Mouse (Mus musculus) MEL (cell line): Measurements from ENCODE around the gene Bbs9. TPM values are rescaled to one million over a fixed set of nuclear protein-coding genes. Genes with fewer than 3 reads are reported as not detected.
A peak's percentile ranks its signal among the peaks of the same experiment; 100 is the strongest.

Source experiments
- DNase-seq: peaks from one replicate; pipeline ENCODE4 v3.0.0; 2011; ENCODE audit warnings: low read depth, low spot score
- H3K27ac ChIP-seq: 2 replicates; pipeline ENCODE4 v1.5.1; 2012; ENCODE audit warnings: low read depth, mild to moderate bottlenecking, control low read depth, low read length, moderate library complexity; ENCODE audit not compliant: control insufficient read depth
- H3K27me3 ChIP-seq, 2 experiments: fragments of 150-350 bp in 1 of 2; sonication (generic) in 1 of 2; 2 replicates each; pipeline ENCODE4 v1.6.1; 2012; ENCODE audit warnings: low read length in 2 of 2, mild to moderate bottlenecking in 2 of 2, improper control_type of control experiment in 1 of 2, moderate library complexity in 1 of 2; ENCODE audit not compliant: insufficient read depth in 2 of 2, control insufficient read depth in 1 of 2
- H3K36me3 ChIP-seq, 2 experiments: 2 replicates each; pipeline ENCODE4 v1.6.1; 2012 to 2014; ENCODE audit warnings: low read length in 2 of 2, improper control_type of control experiment in 1 of 2, inconsistent platforms in 1 of 2, mild to moderate bottlenecking in 1 of 2; ENCODE audit not compliant: insufficient read depth in 2 of 2, control insufficient read depth in 1 of 2
- H3K4me1 ChIP-seq, 2 experiments: fragments of 150-350 bp in 1 of 2; sonication (generic) in 1 of 2; 2 replicates each; pipeline ENCODE4 v1.6.1; 2012; ENCODE audit warnings: low read length in 2 of 2, improper control_type of control experiment in 1 of 2, mild to moderate bottlenecking in 1 of 2; ENCODE audit not compliant: insufficient read depth in 2 of 2, control insufficient read depth in 1 of 2
- H3K4me3 ChIP-seq, 2 experiments: fragments of 150-350 bp in 1 of 2; sonication (generic) in 1 of 2; 2 replicates each; pipeline ENCODE4 v1.5.1; 2012; ENCODE audit warnings: low read depth in 2 of 2, low read length in 2 of 2, mild to moderate bottlenecking in 2 of 2, moderate library complexity in 2 of 2, control low read depth in 1 of 2, improper control_type of control experiment in 1 of 2; ENCODE audit not compliant: control insufficient read depth in 1 of 2, insufficient read depth in 1 of 2
- H3K79me2 ChIP-seq: 2 replicates; pipeline ENCODE4 v1.6.1; 2012; ENCODE audit warnings: mild to moderate bottlenecking, low read length, moderate library complexity; ENCODE audit not compliant: control insufficient read depth, poor library complexity, insufficient read depth
- H3K9ac ChIP-seq: 2 replicates; pipeline ENCODE4 v1.6.1; 2012; ENCODE audit warnings: low read depth, mild to moderate bottlenecking, control low read depth, low read length, moderate library complexity; ENCODE audit not compliant: control insufficient read depth, poor library complexity, severe bottlenecking
- H3K9me3 ChIP-seq: fragments of 150-350 bp; sonication (generic); replicated peaks from 2 replicates; pipeline ENCODE4 v1.6.1; 2012; ENCODE audit warnings: mild to moderate bottlenecking, low read length, improper control_type of control experiment, moderate library complexity; ENCODE audit not compliant: insufficient read depth
- CHD1 ChIP-seq: IDR thresholded peaks from 2 replicates; pipeline ENCODE4 v1.6.1; 2012; ENCODE audit warnings: low read depth, mild to moderate bottlenecking, inconsistent platforms, low read length, improper control_type of control experiment
- CHD2 ChIP-seq: IDR thresholded peaks from 2 replicates; pipeline ENCODE4 v1.6.1; 2011; ENCODE audit warnings: low read length, improper control_type of control experiment
- E2F4 ChIP-seq: IDR thresholded peaks from 2 replicates; pipeline ENCODE4 v1.6.1; 2011; ENCODE audit warnings: low read depth, low read length, improper control_type of control experiment, borderline replicate concordance
- ELF1 ChIP-seq: IDR thresholded peaks from 2 replicates; pipeline ENCODE4 v1.6.1; 2014; ENCODE audit warnings: low read depth, mild to moderate bottlenecking, inconsistent platforms, low read length, improper control_type of control experiment, moderate library complexity
- EP300 ChIP-seq, 2 experiments: IDR thresholded peaks; 2 replicates each; pipeline ENCODE4 v1.6.1; 2011; ENCODE audit warnings: improper control_type of control experiment in 2 of 2, low read length in 2 of 2, low read depth in 1 of 2, mild to moderate bottlenecking in 1 of 2
- GATA1 ChIP-seq: IDR thresholded peaks from 2 replicates; pipeline ENCODE4 v1.6.1; 2011; ENCODE audit warnings: low read depth, low read length, improper control_type of control experiment
- KAT2A ChIP-seq: conservative IDR thresholded peaks from 2 replicates; pipeline ENCODE4 v1.6.1; 2012; ENCODE audit warnings: low read depth, low read length, improper control_type of control experiment, inconsistent platforms
- MAFK ChIP-seq: IDR thresholded peaks from 2 replicates; pipeline ENCODE4 v1.6.1; 2011; ENCODE audit warnings: low read depth, mild to moderate bottlenecking, low read length, improper control_type of control experiment, borderline replicate concordance
- MAX ChIP-seq: IDR thresholded peaks from 2 replicates; pipeline ENCODE4 v1.6.1; 2011; ENCODE audit warnings: low read length, improper control_type of control experiment
- MAZ ChIP-seq: IDR thresholded peaks from 2 replicates; pipeline ENCODE4 v1.6.1; 2012; ENCODE audit warnings: low read depth, mild to moderate bottlenecking, inconsistent platforms, low read length, improper control_type of control experiment
- MEF2A ChIP-seq: IDR thresholded peaks from 2 replicates; pipeline ENCODE4 v1.6.1; 2014; ENCODE audit warnings: low read depth, mild to moderate bottlenecking, inconsistent platforms, low read length, improper control_type of control experiment; ENCODE audit not compliant: poor library complexity, insufficient replicate concordance, severe bottlenecking; ENCODE audit errors: extremely low read depth
- MXI1 ChIP-seq: IDR thresholded peaks from 2 replicates; pipeline ENCODE4 v1.6.1; 2011; ENCODE audit warnings: mild to moderate bottlenecking, low read depth, low read length, improper control_type of control experiment
- MYB ChIP-seq: IDR thresholded peaks from 2 replicates; pipeline ENCODE4 v1.6.1; 2011; ENCODE audit warnings: mild to moderate bottlenecking, low read depth, low read length, improper control_type of control experiment
- NELFE ChIP-seq: IDR thresholded peaks from 2 replicates; pipeline ENCODE4 v1.6.1; 2011; ENCODE audit warnings: low read depth, low read length, improper control_type of control experiment
- NRF1 ChIP-seq: IDR thresholded peaks from 2 replicates; pipeline ENCODE4 v1.6.1; 2014; ENCODE audit warnings: low read depth, mild to moderate bottlenecking, inconsistent platforms, low read length, improper control_type of control experiment, moderate library complexity; ENCODE audit not compliant: poor library complexity, insufficient read depth, severe bottlenecking
- POLR2A ChIP-seq, 2 experiments: IDR thresholded peaks; 2 replicates each; pipeline ENCODE4 v1.6.1; 2011 to 2012; ENCODE audit warnings: low read length in 2 of 2, mild to moderate bottlenecking in 2 of 2, control low read depth in 1 of 2, improper control_type of control experiment in 1 of 2, low read depth in 1 of 2, moderate library complexity in 1 of 2; ENCODE audit not compliant: control insufficient read depth in 1 of 2, insufficient read depth in 1 of 2, poor library complexity in 1 of 2
- POLR2AphosphoS5 ChIP-seq: IDR thresholded peaks from 2 replicates; pipeline ENCODE4 v1.6.1; 2012; ENCODE audit warnings: low read depth, borderline replicate concordance, mild to moderate bottlenecking, inconsistent platforms, low read length, moderate library complexity, mixed read lengths
- RAD21 ChIP-seq: IDR thresholded peaks from 2 replicates; pipeline ENCODE4 v1.6.1; 2011; ENCODE audit warnings: mild to moderate bottlenecking, low read depth, low read length, improper control_type of control experiment
- RCOR1 ChIP-seq: IDR thresholded peaks from 2 replicates; pipeline ENCODE4 v1.6.1; 2012; ENCODE audit warnings: low read depth, mild to moderate bottlenecking, inconsistent platforms, low read length, improper control_type of control experiment
- SIN3A ChIP-seq: IDR thresholded peaks from 2 replicates; pipeline ENCODE4 v1.6.1; 2012; ENCODE audit warnings: low read length, improper control_type of control experiment, inconsistent platforms
- TCF12 ChIP-seq: IDR thresholded peaks from 2 replicates; pipeline ENCODE4 v1.6.1; 2014; ENCODE audit warnings: low read depth, mild to moderate bottlenecking, inconsistent platforms, low read length, improper control_type of control experiment, moderate library complexity
- USF1 ChIP-seq: IDR thresholded peaks from 2 replicates; pipeline ENCODE4 v1.6.1; 2014; ENCODE audit warnings: low read depth, mild to moderate bottlenecking, inconsistent platforms, low read length, improper control_type of control experiment, moderate library complexity
- USF2 ChIP-seq, 2 experiments: IDR thresholded peaks; 2 replicates each; pipeline ENCODE4 v1.6.1; 2011 to 2012; ENCODE audit warnings: improper control_type of control experiment in 2 of 2, low read length in 2 of 2, borderline replicate concordance in 1 of 2, inconsistent platforms in 1 of 2, low read depth in 1 of 2, mild to moderate bottlenecking in 1 of 2; ENCODE audit not compliant: insufficient read depth in 1 of 2
- ZKSCAN1 ChIP-seq: IDR thresholded peaks from 2 replicates; pipeline ENCODE4 v1.6.1; 2012; ENCODE audit warnings: low read depth, mild to moderate bottlenecking, inconsistent platforms, low read length, improper control_type of control experiment, moderate library complexity
- ZNF384 ChIP-seq: IDR thresholded peaks from 2 replicates; pipeline ENCODE4 v1.6.1; 2012; ENCODE audit warnings: low read depth, mild to moderate bottlenecking, inconsistent platforms, low read length, improper control_type of control experiment
- polyA plus RNA-seq, 2 experiments: library from polyadenylated mRNA; stranded (reverse) in 1 of 2; unstranded in 1 of 2; fragments of >175 nt in 1 of 2; fragments of >200 nt in 1 of 2; gene quantifications; 2 replicates each; pipeline versions ENCODE4 v1.2.1 to v1.2.4; 2012; ENCODE audit warnings: low replicate concordance in 2 of 2, low read depth in 1 of 2; ENCODE audit not compliant: insufficient read length in 2 of 2, insufficient read depth in 1 of 2, missing spikeins in 1 of 2
- total RNA-seq: library from RNA; depleted of rRNA; stranded (reverse); fragments of 300-350 nt; gene quantifications from 2 replicates; pipeline ENCODE4 v1.2.3, GENCODE M21; 2012

The Bbs9 gene
- total and polyA plus RNA-seq, 3 experiments, result 18.5 to 19.5 TPM; not detected in 1

- peak; percentile 72 for DNase-seq
- Histone ChIP-seq H3K27ac (peak overlapping the region; percentile 4), H3K36me3 (peaks cover 0 to 10% of the 10 kb centered on the region in 2 experiments; a peak in 2 of 4 replicates), H3K9me3 (no peaks in the 10 kb centered on the region), H3K4me1 (peaks cover 6 to 16% of the 10 kb centered on the region in 2 experiments; a peak in 3 of 4 replicates), H3K27me3 (no peaks in the 10 kb centered on the region)
- TF ChIP-seq TCF12 (0 out of 2 replicates have a peak, but pooled peaks have one; percentile 39), MAZ (no peak), GATA1 (no peak), NRF1 (no peak), RAD21 (no peak), POLR2AphosphoS5 (no peak), E2F4 (no peak), MAX (no peak), POLR2A (IDR thresholded peaks at IDR 0.05; ENCODE audit: control insufficient read depth in 1 of 2, insufficient read depth in 1 of 2, low read depth in 1 of 2, low read length in 2 of 2, poor library complexity in 1 of 2) (no peak), MEF2A (no peak), CHD2 (no peak), ZNF384 (peak; percentile 41; the same call in 1 of the 2 replicates), ZKSCAN1 (no peak), ELF1 (no peak), USF2 (IDR thresholded peaks at IDR 0.05; ENCODE audit: borderline replicate concordance in 1 of 2, insufficient read depth in 1 of 2, low read depth in 1 of 2, low read length in 2 of 2) (0 out of 4 replicates have a peak, but pooled peaks of 1 of the 2 experiments have one; percentile 38), USF1 (peak; percentile 82), CHD1 (no peak), MYB (peak; percentile 58; the same call in 1 of the 2 replicates), RCOR1 (0 out of 2 replicates have a peak, but pooled peaks have one; percentile 21), MAFK (0 out of 2 replicates have a peak, but pooled peaks have one; percentile 10), NELFE (peak; percentile 38; the same call in 1 of the 2 replicates), EP300 (IDR thresholded peaks at IDR 0.05; ENCODE audit: low read depth in 1 of 2, low read length in 2 of 2) (peak in 1 of 2 experiments; percentile 54; a peak in 2 of 4 replicates), SIN3A (no peak), KAT2A (no peak), MXI1 (no peak; the same call in 1 of the 2 replicates)
- TF ChIP-seq, all 39 proteins: peak for 9
- no peak overlapping the region for H3K9ac ChIP-seq
- H3K79me2 ChIP-seq, result no peaks in the 10 kb centered on the region
- H3K4me3 ChIP-seq, result no peak overlapping the region
Observed at GRCm38 (mm10) chr9:22645844-22646390, 170.4 kb downstream of the Bbs9 start.
